20 mouse cellular contexts compared by ENCODE assay signal in the genomic region with DNA sequence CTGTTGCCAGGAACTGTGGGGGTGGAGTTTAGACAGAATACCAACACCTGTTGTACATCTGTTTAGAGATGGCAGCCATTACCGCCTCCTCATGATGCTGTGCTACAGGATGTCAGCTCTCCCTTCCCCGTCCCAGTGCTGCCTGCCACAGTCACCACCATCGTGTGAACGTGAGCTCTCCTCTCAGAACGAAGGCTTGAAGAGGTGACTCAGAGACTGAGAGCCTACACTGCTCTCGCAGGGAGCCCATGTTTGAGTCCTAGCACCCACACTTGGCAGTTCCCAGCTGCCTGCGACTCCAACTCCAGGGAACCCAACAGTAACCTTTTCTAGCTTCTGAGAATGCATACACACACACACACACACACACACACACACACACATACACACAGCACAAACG. TPM values are rescaled to one million over a fixed set of nuclear protein-coding genes. Genes with fewer than 3 reads are reported as not detected.
DNase-seq lines count a peak whose midpoint lies in the region.
"Had no signal": no experiment of that assay in that cellular context is flagged by ENCODE, and none has a peak within 500 bp of the region (broad histone marks: within the 10 kb centered on the region; RNA-seq: fewer than 3 reads in every experiment).

No protein-coding gene starts in this region.

- DNase-seq in layer of hippocampus, adult 8-10 months (ENCODE audit: low spot score in 2 of 2), result peak; percentile 11 to 33
- DNase-seq in layer of hippocampus, adult 9-10 months (ENCODE audit: low spot score), result no peak
- DNase-seq in thymus, postnatal 0 days (ENCODE audit: low spot score), result peak; percentile 29
- no peak for DNase-seq in thymus, postnatal 36 days
- DNase-seq in left cerebral cortex, postnatal 25 days (ENCODE audit: low spot score in 2 of 2), result peak; percentile 12 to 78
- DNase-seq in thymus, postnatal 4 days, result peak; percentile 22
- no peak for DNase-seq in lung, adult 18-20 months
- DNase-seq: adrenal gland, postnatal 25 days; cerebellum, postnatal 10 days; kidney, adult 2 months; kidney, postnatal 4 days; lung, embryonic 14.5 days had no signal

- intact Hi-C loops in left cerebral cortex, postnatal 25 days (cut with DNase I), result no loop called here

RNA-seq across cellular contexts. Expression of a gene that starts 8.2 kb away (rescaled TPM):
- 1 to 10 TPM in 1 of 4 experiments, under 1 TPM in 1, not detected in 2; 0.80 to 1.1 TPM for total RNA-seq in layer of hippocampus, adult 8-10 months (2022)
- 5.0 and 6.3 TPM in 2 replicates for polyA plus RNA-seq in thymus, postnatal 0 days (2015; fragmentation: Nextera tagmentation; extraction: Ambion mirVana)
- under 1 TPM in 1 of 2 experiments, not detected in 1; 0.50 TPM for total RNA-seq in left cerebral cortex, postnatal 25 days (2021)
- polyA plus RNA-seq: midbrain, embryonic 16.5 days had no signal

RNA-seq across cellular contexts. Expression of a gene that starts 18.1 kb away (rescaled TPM):
- 1 to 10 TPM; 1.3 to 9.8 (median 4.7) TPM for total RNA-seq in layer of hippocampus, adult 8-10 months (2022)
- polyA plus RNA-seq in thymus, postnatal 0 days (2015; fragmentation: Nextera tagmentation; extraction: Ambion mirVana), result 77.9 and 95.8 TPM in 2 replicates
- total RNA-seq in left cerebral cortex, postnatal 25 days (2021), result 1 to 10 TPM; 1.1 to 2.6 TPM

RNA-seq across cellular contexts. Expression of a gene that starts 27.1 kb away (rescaled TPM):
- 100 to 1,000 TPM; 183 to 208 (median 204) TPM for total RNA-seq in layer of hippocampus, adult 8-10 months (2022)
- 58.5 and 69.2 TPM in 2 replicates for polyA plus RNA-seq in thymus, postnatal 0 days (2015; fragmentation: Nextera tagmentation; extraction: Ambion mirVana)
- 100 to 1,000 TPM; 201 to 203 TPM for total RNA-seq in left cerebral cortex, postnatal 25 days (2021)

RNA-seq across cellular contexts. Expression of a gene that starts 56.0 kb away (rescaled TPM):
- not detected for total RNA-seq in layer of hippocampus, adult 8-10 months (2022)
- polyA plus RNA-seq in thymus, postnatal 0 days (2015; fragmentation: Nextera tagmentation; extraction: Ambion mirVana), result 1.3 and 1.6 TPM in 2 replicates
- total RNA-seq in left cerebral cortex, postnatal 25 days (2021), result not detected
- total RNA-seq: adrenal gland, postnatal 25 days; gastrocnemius, postnatal 4 days; hematopoietic stem cell, adult 5-6 weeks had no signal
- polyA plus RNA-seq: lung, embryonic 14.5 days had no signal

RNA-seq across cellular contexts. Expression of a gene that starts 56.4 kb away (rescaled TPM):
- under 1 TPM; 0.61 to 0.98 (median 0.82) TPM for total RNA-seq in layer of hippocampus, adult 8-10 months (2022)
- polyA plus RNA-seq in thymus, postnatal 0 days (2015; fragmentation: Nextera tagmentation; extraction: Ambion mirVana), result not detected in 2 replicates
- under 1 TPM; 0.85 to 0.87 TPM for total RNA-seq in left cerebral cortex, postnatal 25 days (2021)
- total RNA-seq: gastrocnemius, postnatal 4 days; hematopoietic stem cell, adult 5-6 weeks; liver, adult 2 months had no signal
- polyA plus RNA-seq: CD4-positive, CD25-positive, alpha-beta regulatory T cell, adult 4 months; heart, embryonic 12.5 days; kidney, adult 2 months; liver, adult 2 months; lung, embryonic 14.5 days; spleen, adult 2 months; testis, adult 2 months had no signal

Comparison
In these comparisons a context has a peak if more than half of its experiments do, and no peak if none do; other contexts are left out.
1. DNase-seq: peak in layer of hippocampus, adult 8-10 months (2 of 2), thymus, postnatal 0 days (single experiment), left cerebral cortex, postnatal 25 days (2 of 2) and thymus, postnatal 4 days (single experiment); none in layer of hippocampus, adult 9-10 months (single experiment), thymus, postnatal 36 days (0 of 2) and lung, adult 18-20 months (0 of 2).